Mouse (Mus musculus) splenic B cell, adult 2 months (primary cell): ENCODE measurements at regions not wholly inside any gene's neighbourhood (a gene's known extent, or its start where the extent isn't known, plus 50 kb on each side); places are given as distances from the start of the nearest gene placed in this dataset.
"Not testable (repeated sequence)": the region's sequence is repeated elsewhere in the genome, so short reads cannot be mapped to it uniquely, and the experiment has no call there.

Experiments
- DNase-seq: peaks from one replicate; pipeline ENCODE4 v3.0.0-alpha.2; 2011; ENCODE audit warnings: low read depth, low spot score
- H3K27me3 ChIP-seq: 2 replicates; pipeline ENCODE4 v1.6.1; 2012; ENCODE audit warnings: mild to moderate bottlenecking, low read length, moderate library complexity, mixed read lengths; ENCODE audit not compliant: control insufficient read depth, poor library complexity, insufficient read depth, severe bottlenecking
- H3K36me3 ChIP-seq: 2 replicates; pipeline ENCODE4 v1.6.1; 2012; ENCODE audit warnings: mild to moderate bottlenecking, low read length, moderate library complexity, mixed read lengths; ENCODE audit not compliant: control insufficient read depth, poor library complexity, insufficient read depth, severe bottlenecking

- DNase-seq: no peak
- H3K36me3 ChIP-seq: no peaks in the 10 kb centered on the region
- H3K27me3 ChIP-seq: no peaks in the 10 kb centered on the region
Observed at GRCm38 (mm10) chr4:145367274-145367822, 52.4 kb upstream of the Tnfrsf8 start.

- H3K36me3 ChIP-seq: no peaks in the 10 kb centered on the region
- no peak for DNase-seq
- H3K27me3 ChIP-seq: no peaks in the 10 kb centered on the region
Observed at GRCm38 (mm10) chr4:145366301-145366700, 51.3 kb upstream of the Tnfrsf8 start.

- not testable (repeated sequence) for DNase-seq
Observed at GRCm38 (mm10) chr4:145365793-145366192, 50.8 kb upstream of the Tnfrsf8 start.

More at GRCm38 (mm10) chr4:145365793-145366192, 50.8 kb upstream of the Tnfrsf8 start:
- H3K27me3 ChIP-seq, H3K36me3 ChIP-seq: not testable (repeated sequence)
